Mouse (Mus musculus) frontal cortex, postnatal 14 days (tissue): ENCODE data around the gene Olfr1471.
"Not testable (repeated sequence)": the region's sequence is repeated elsewhere in the genome, so short reads cannot be mapped to it uniquely, and the experiment has no call there.

ENCODE experiments used
- DNase-seq, 2 experiments: peaks; one replicate each; pipeline ENCODE4 v3.0.0; 2022; ENCODE audit warnings: low spot score in 2 of 2

Gene Olfr1471

DNA sequence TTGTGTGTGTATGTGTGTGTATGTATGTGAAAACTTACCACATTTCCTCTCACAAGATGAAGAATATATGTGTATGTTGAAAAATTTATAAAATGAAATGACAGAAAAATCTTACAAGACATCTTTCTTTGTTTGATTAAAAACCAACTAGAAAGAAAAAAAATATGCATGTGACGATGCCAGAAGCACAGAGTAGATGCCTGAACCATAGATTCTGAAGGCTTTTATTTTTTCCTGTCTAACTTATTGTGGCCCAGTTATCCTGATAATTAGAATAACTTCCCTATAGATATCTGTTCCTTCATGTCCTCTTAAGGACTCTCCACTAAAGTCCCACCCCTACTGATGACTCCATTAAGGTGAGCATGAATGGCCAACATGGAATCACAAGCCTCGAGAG is at the start of gene Olfr1471:
TSS of gene Olfr1471 (plus strand) at position 301 of the 400 bp plus-strand sequence.
- DNase-seq: not testable (repeated sequence)

DNA sequence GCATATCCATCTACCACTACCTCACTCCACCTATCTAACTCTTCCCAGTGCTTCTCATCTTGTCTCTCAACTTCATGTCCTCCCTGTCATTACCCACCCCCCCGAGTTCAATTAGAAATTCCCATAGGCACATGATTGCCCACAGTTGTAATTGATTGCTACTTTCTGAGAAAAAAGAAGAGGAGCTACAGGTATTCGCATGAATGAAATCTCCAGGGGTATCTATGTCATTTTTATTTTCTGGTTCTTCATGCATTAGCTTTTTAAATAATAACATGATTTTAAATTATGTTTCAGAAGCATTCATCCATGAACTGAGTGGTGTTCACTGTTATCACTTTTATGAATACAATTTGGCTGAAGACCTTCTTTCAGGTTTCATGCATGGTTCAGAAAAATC is 35.7 kb upstream of the Olfr1471 start, which contains the start of gene Olfr1469:
TSS of gene Olfr1469 (plus strand) at position 301 of the 400 bp plus-strand sequence.
- DNase-seq: no peak

DNA sequence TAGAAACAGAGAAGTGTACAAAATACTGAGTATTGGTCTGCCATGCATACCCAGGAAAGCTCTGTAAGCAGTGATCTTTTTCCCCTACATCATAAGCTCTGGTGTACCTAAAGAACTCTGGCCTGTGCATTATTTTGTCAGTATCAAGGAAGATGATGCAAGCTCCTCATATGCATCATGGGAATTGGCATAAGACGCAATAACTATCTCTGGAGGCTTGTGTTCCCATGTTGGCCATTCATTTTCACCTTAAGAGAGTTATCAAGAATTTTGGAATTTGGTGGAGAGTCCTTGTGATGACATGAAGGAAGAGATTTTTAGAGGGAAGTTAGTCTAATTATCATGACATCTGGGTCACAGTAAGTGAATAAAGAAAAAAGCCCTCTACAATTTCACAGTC is 12.8 kb downstream of the Olfr1471 start, which contains the start of gene Olfr1472:
TSS of gene Olfr1472 (minus strand) at position 101 of the 400 bp plus-strand sequence.
- no peak for DNase-seq

DNA sequence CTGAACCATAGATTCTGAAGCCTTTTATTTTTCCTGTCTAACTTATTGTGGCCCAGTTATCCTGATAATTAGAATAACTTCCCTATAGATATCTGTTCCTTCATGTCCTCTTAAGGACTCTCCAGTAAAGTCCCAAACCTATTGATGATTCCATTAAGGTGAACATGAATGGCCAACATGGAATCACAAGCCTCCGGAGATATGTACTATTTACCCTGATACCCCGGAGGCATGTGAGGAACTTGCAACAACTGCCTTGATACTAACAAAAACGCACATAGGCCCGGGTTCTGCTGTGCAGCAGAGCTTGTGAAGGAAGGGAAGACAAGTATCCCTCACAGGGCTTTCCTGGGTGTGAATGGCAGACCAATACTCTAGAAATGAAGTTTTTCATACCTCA is 26.1 kb downstream of the Olfr1471 start, which contains the start of gene Olfr1474:
TSS of gene Olfr1474 (plus strand) at position 301 of the 400 bp plus-strand sequence.
- DNase-seq: not testable (repeated sequence)

DNA sequence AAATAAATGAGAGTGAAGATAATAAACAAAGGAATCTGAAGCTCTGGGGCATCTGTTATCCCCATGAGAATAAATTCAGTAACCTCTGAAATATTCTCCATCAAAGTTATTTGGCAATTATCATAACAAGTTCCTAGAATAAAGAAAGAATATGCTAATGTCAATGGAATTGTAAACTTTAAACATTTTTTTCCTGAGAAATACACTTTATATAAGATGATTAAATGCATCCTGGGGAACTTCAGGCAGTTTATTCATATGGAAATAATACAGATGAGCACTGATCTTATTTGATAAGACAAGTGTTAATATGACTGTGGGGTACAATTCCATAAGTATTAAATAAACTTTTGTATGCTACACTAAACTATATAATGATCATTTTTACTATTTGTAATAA is 36.9 kb downstream of the Olfr1471 start, which contains the start of gene Olfr1475:
TSS of gene Olfr1475 (minus strand) at position 101 of the 400 bp plus-strand sequence.
- no peak for DNase-seq

DNA sequence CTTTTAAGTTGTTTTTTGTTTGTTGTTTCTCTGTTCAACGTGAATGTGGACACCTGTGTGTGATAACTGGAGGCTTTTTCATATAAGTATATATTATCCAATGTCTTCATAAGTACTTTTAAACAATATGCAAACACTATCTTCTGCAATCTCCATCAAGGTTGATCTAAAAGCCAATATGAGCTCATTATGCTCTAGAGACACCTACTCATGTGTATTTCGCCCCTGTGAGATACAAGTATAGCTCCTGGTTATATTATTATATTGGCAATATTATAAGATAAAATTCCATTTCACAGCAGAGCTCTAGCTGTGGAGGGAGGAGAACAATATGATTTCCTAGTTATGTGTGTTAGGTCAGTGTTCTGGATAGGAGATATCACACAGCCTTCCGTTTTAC is 57.0 kb downstream of the Olfr1471 start, which contains the start of gene Olfr1477:
TSS of gene Olfr1477 (plus strand) at position 301 of the 400 bp plus-strand sequence.
- no peak for DNase-seq
